Mouse (Mus musculus): ENCODE results near the gene 1700024P04Rik. TPM values are rescaled to one million over a fixed set of nuclear protein-coding genes. Genes with fewer than 3 reads are reported as not detected.

Gene 1700024P04Rik
- polyA plus RNA-seq, 2 experiments = not detected

GRCm38 (mm10) chr13:98953830-98954229, 30.5 kb downstream of the 1700024P04Rik start:
- no peak for DNase-seq (ENCODE audit: low read depth in 3 of 3, low spot score in 3 of 3)
- no peaks in the 10 kb centered on the region for H3K27me3 ChIP-seq (ENCODE audit: control insufficient read depth, insufficient read depth, low read length)
- TF ChIP-seq EP300 (IDR thresholded peaks at IDR 0.05; ENCODE audit: low read depth) (no peak), CTCF (IDR thresholded peaks at IDR 0.05; ENCODE audit: low read depth) (no peak)
- H3K9ac ChIP-seq (replicated peaks) = no peak overlapping the region
- no peak overlapping the region for H3K4me2 ChIP-seq (ENCODE audit: low read depth)
- ATAC-seq (ENCODE audit: insufficient read depth) = no peak
- no peak overlapping the region for H3K4me3 ChIP-seq (ENCODE audit: insufficient read depth in 1 of 2, low read depth in 2 of 2, low read length in 2 of 2)
- WGBS (ENCODE audit: insufficient replicate concordance) = 68% methylated on average over 5 of the region's 5 CpGs
- no peak overlapping the region for H3K27ac ChIP-seq
- peaks cover 0 to 6% of the 10 kb centered on the region in 2 experiments; a peak in 2 of 4 replicates for H3K4me1 ChIP-seq (replicated peaks; ENCODE audit: control insufficient read depth in 2 of 2, insufficient read depth in 2 of 2, low read length in 1 of 2)
- no peaks in the 10 kb centered on the region for H3K36me3 ChIP-seq (replicated peaks; ENCODE audit: control insufficient read depth, insufficient read depth, low read depth)
- H3K9me3 ChIP-seq (ENCODE audit: control insufficient read depth, low read length) = no peaks in the 10 kb centered on the region

- TF ChIP-seq CTCF (IDR thresholded peaks at IDR 0.05; ENCODE audit: low read depth) = no peak
- TF ChIP-seq EP300 (IDR thresholded peaks at IDR 0.05; ENCODE audit: low read depth) = no peak
- H3K9me3 ChIP-seq (ENCODE audit: control insufficient read depth, low read length) = no peaks in the 10 kb centered on the region
- ATAC-seq (ENCODE audit: insufficient read depth) = no peak
- H3K4me3 ChIP-seq (ENCODE audit: insufficient read depth in 1 of 2, low read depth in 2 of 2, low read length in 2 of 2) = no peak overlapping the region
- DNase-seq (ENCODE audit: low read depth in 3 of 3, low spot score in 3 of 3) = no peak
- H3K27ac ChIP-seq = no peak overlapping the region
- H3K36me3 ChIP-seq (replicated peaks; ENCODE audit: control insufficient read depth, insufficient read depth, low read depth) = no peaks in the 10 kb centered on the region
- H3K9ac ChIP-seq (replicated peaks) = no peak overlapping the region
- H3K27me3 ChIP-seq (ENCODE audit: control insufficient read depth, insufficient read depth, low read length) = no peaks in the 10 kb centered on the region
- peaks cover 0 to 8% of the 10 kb centered on the region in 2 experiments; a peak in 2 of 4 replicates for H3K4me1 ChIP-seq (replicated peaks; ENCODE audit: control insufficient read depth in 2 of 2, insufficient read depth in 2 of 2, low read length in 1 of 2)
- WGBS (ENCODE audit: insufficient replicate concordance) = 65% methylated on average over 7 of the region's 7 CpGs
- H3K4me2 ChIP-seq (ENCODE audit: low read depth) = no peak overlapping the region
These were observed 32.4 kb downstream of the 1700024P04Rik start for GRCm38 (mm10) chr13:98951951-98952350.

GRCm38 (mm10) chr13:98948146-98948545, 36.2 kb downstream of the 1700024P04Rik start:
- H3K27me3 ChIP-seq (ENCODE audit: control insufficient read depth, insufficient read depth, low read length) = no peaks in the 10 kb centered on the region
- no peak overlapping the region for H3K9ac ChIP-seq (replicated peaks)
- no peaks in the 10 kb centered on the region for H3K36me3 ChIP-seq (replicated peaks; ENCODE audit: control insufficient read depth, insufficient read depth, low read depth)
- H3K9me3 ChIP-seq (ENCODE audit: control insufficient read depth, low read length) = no peaks in the 10 kb centered on the region
- peaks cover 0 to 12% of the 10 kb centered on the region in 2 experiments; a peak in 2 of 4 replicates for H3K4me1 ChIP-seq (replicated peaks; ENCODE audit: control insufficient read depth in 2 of 2, insufficient read depth in 2 of 2, low read length in 1 of 2)
- no peak for DNase-seq (ENCODE audit: low read depth in 3 of 3, low spot score in 3 of 3)
- 61% methylated on average over 4 of the region's 4 CpGs for WGBS (ENCODE audit: insufficient replicate concordance)
- no peak overlapping the region for H3K4me3 ChIP-seq (ENCODE audit: insufficient read depth in 1 of 2, low read depth in 2 of 2, low read length in 2 of 2)
- H3K4me2 ChIP-seq (ENCODE audit: low read depth) = no peak overlapping the region
- ATAC-seq (ENCODE audit: insufficient read depth) = no peak
- TF ChIP-seq CTCF (IDR thresholded peaks at IDR 0.05; ENCODE audit: low read depth) (no peak), EP300 (IDR thresholded peaks at IDR 0.05; ENCODE audit: low read depth) (no peak)
- no peak overlapping the region for H3K27ac ChIP-seq

- no peaks in the 10 kb centered on the region for H3K9me3 ChIP-seq (ENCODE audit: control insufficient read depth, low read length)
- H3K4me2 ChIP-seq (ENCODE audit: low read depth) = no peak overlapping the region
- no peak overlapping the region for H3K9ac ChIP-seq (replicated peaks)
- TF ChIP-seq EP300 (IDR thresholded peaks at IDR 0.05; ENCODE audit: low read depth) (no peak), CTCF (IDR thresholded peaks at IDR 0.05; ENCODE audit: low read depth) (no peak)
- H3K27me3 ChIP-seq (ENCODE audit: control insufficient read depth, insufficient read depth, low read length) = no peaks in the 10 kb centered on the region
- no peaks in the 10 kb centered on the region for H3K36me3 ChIP-seq (replicated peaks; ENCODE audit: control insufficient read depth, insufficient read depth, low read depth)
- H3K4me1 ChIP-seq (replicated peaks; ENCODE audit: control insufficient read depth in 2 of 2, insufficient read depth in 2 of 2, low read length in 1 of 2) = peaks cover 4 to 17% of the 10 kb centered on the region in 2 experiments
- 72% methylated on average over 7 of the region's 7 CpGs for WGBS (ENCODE audit: insufficient replicate concordance)
- no peak for DNase-seq (ENCODE audit: low read depth in 3 of 3, low spot score in 3 of 3)
- H3K4me3 ChIP-seq (ENCODE audit: insufficient read depth in 1 of 2, low read depth in 2 of 2, low read length in 2 of 2) = no peak overlapping the region
- no peak for ATAC-seq (ENCODE audit: insufficient read depth)
- H3K27ac ChIP-seq = no peak overlapping the region
These were observed 37.9 kb downstream of the 1700024P04Rik start for GRCm38 (mm10) chr13:98946434-98946833.

- 52% methylated on average over 3 of the region's 3 CpGs for WGBS (ENCODE audit: insufficient replicate concordance)
- ATAC-seq (ENCODE audit: insufficient read depth) (no peak), DNase-seq (ENCODE audit: low read depth in 3 of 3, low spot score in 3 of 3) (no peak)
- Histone ChIP-seq H3K4me2 (ENCODE audit: low read depth) (no peak overlapping the region), H3K4me3 (ENCODE audit: insufficient read depth in 1 of 2, low read depth in 2 of 2, low read length in 2 of 2) (no peak overlapping the region), H3K36me3 (replicated peaks; ENCODE audit: control insufficient read depth, insufficient read depth, low read depth) (no peaks in the 10 kb centered on the region), H3K27ac (no peak overlapping the region), H3K4me1 (replicated peaks; ENCODE audit: control insufficient read depth in 2 of 2, insufficient read depth in 2 of 2, low read length in 1 of 2) (peaks cover 4 to 17% of the 10 kb centered on the region in 2 experiments), H3K9me3 (ENCODE audit: control insufficient read depth, low read length) (no peaks in the 10 kb centered on the region), H3K9ac (replicated peaks) (no peak overlapping the region), H3K27me3 (ENCODE audit: control insufficient read depth, insufficient read depth, low read length) (no peaks in the 10 kb centered on the region)
- TF ChIP-seq EP300 (IDR thresholded peaks at IDR 0.05; ENCODE audit: low read depth) (no peak), CTCF (IDR thresholded peaks at IDR 0.05; ENCODE audit: low read depth) (no peak)
These were observed 38.5 kb downstream of the 1700024P04Rik start for GRCm38 (mm10) chr13:98945908-98946307.
